Mouse (Mus musculus): ENCODE measurements around the gene Cyp2d10. TPM values are rescaled to one million over a fixed set of nuclear protein-coding genes. Genes with fewer than 3 reads are reported as not detected.
"Not testable (repeated sequence)": the region's sequence is repeated elsewhere in the genome, so short reads cannot be mapped to it uniquely, and the experiment has no call there.

Cyp2d10 gene
- total RNA-seq, 2 experiments from 2014 or later: 0.32 TPM; not detected in 1

DNA sequence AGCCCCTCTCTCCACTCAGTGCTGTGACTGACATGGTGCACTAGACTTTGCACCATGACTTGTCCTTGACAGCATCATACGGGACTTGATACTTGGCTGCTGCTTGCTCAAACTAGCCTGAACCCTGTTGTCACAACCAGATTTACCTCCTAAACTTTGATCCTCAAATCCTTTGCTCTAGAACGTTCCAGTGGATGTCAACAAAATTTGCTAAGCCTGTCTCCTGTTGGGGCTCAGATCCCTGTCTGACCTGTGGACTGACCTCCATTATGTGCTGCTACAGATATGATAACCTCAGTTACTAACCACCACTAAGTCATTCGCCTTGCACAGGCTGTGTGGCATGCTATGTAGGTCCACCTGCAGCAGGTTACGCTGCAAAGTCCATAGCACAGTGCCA is 15.9 kb upstream of the Cyp2d10 start:
- Histone ChIP-seq H3K4me3 (no peak overlapping the region), H3K27ac (no peak overlapping the region)
- TF ChIP-seq CTCF (conservative IDR thresholded peaks at IDR 0.05): no peak
- no peak for DNase-seq (ENCODE audit: low spot score in 2 of 2)

DNA sequence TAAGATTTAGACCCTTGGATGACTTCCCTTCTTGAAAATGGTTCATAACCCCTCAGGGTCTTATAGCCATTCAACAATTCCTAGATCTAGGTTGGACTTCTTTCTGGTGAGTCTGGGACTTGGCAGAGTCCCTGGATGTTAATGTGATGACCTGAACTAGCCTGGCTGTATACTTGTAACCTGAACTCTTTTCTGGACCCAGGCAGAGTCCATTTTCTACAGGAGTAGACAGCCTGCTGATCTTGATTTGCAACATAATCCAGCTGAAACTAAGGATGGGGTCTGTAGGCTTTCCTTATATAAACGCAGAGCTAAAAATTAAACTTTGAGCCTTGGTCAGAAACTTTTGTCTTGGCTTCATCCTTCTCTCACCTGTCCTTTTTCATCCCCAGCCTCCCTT is 11.6 kb upstream of the Cyp2d10 start:
- no peak for DNase-seq (ENCODE audit: low spot score in 2 of 2)
- Histone ChIP-seq H3K4me3 (no peak overlapping the region), H3K27ac (no peak overlapping the region)
- TF ChIP-seq CTCF (conservative IDR thresholded peaks at IDR 0.05): no peak

DNA sequence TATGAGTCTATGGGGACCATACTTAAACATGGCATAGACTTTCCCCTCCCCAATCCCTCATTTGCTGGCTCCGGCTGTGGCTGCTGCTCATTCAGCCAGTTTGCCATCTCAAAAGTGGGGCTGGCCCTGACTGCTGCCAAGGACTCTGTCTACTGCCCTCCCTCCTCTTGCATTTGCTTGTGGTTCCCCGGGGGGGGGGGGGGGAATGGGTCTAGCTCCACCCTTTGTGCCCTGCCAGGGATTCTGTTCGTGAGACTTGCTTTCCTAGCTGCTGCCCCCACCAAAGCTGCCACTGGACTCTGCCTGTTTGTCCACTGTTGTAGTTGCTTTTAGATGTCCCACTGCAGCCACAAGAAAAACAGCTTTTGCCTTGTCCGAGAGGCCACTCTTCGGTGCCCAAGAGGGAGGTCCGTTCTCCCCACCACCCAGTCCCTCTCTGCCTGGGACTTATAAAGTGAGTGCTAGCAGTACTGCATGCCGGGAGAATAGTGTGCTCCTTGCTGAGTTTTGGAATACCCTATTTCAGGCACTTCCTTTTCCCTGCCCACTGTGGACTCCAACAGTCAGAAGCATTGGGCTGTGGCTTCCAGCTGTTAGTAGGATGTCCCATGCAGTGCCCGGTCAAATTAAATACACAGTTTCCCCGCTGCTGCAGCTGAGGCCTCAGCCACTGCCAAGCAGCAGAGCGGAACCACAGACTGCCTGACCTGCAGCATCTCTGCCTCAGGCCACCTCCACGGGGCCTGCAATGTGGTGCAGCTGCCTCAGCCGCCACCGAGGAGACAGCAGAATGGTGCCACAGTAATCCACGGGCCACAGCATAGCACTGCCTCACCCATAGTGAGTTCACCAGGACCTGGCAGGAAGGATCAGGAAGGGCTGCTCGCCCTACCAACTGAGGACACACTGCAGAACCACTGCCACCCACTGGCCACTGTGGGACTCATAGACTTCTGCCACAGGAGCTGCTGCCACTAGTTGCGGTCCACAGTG is 10.1 kb upstream of the Cyp2d10 start:
- peak; percentile 92 for TF ChIP-seq CTCF (conservative IDR thresholded peaks at IDR 0.05)
- peak; percentile 82 to 87 for DNase-seq (ENCODE audit: low spot score in 2 of 2)
- H3K27ac ChIP-seq: peak overlapping the region; percentile 86
- peak overlapping the region; percentile 46 for H3K4me3 ChIP-seq

DNA sequence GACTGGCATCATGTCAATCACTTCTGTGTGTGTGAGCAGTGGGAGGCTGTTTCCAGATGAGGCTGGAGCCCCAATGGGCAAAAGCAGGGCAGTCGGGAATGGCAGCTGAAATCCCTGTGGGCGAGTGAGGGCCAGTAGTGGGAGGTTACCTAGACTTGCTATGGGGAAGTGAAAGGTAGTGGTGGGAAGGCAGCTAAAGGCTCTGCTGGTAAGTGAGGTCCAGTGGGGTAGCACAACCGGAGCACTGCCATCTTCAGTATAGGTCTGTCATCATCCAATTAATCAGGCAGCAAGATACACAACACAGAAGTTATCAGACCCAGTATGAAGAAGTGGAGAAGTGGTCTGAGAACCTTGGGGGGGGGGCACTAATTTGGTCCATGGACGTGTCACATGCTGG is 541 bp upstream of the Cyp2d10 start:
- no peak overlapping the region for H3K27ac ChIP-seq
- TF ChIP-seq CTCF (conservative IDR thresholded peaks at IDR 0.05): no peak
- DNase-seq (ENCODE audit: low spot score in 2 of 2): no peak

DNA sequence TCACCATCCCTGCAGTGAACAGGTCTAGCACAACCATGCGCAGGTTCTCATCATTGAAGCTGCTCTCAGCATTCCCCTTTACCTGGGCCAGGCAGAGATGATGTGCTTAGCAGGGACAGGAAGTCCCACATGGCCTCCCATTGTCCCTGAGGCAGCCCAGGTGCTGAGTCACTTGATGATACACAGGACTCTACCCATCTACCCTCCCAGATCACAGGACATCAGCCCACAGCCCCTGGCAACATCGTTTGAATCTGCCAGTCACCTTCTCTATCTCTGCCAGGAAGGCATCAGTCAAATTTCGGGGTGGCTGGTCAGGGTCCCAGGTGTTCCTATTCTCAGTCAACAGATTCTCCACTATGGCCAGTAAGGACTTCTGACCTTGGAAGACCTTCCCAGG is 2.8 kb downstream of the Cyp2d10 start:
- TF ChIP-seq CTCF (conservative IDR thresholded peaks at IDR 0.05): no peak
- DNase-seq (ENCODE audit: low spot score in 2 of 2): no peak
- Histone ChIP-seq H3K4me3 (no peak overlapping the region), H3K27ac (no peak overlapping the region)

More for the DNA sequence above, 541 bp upstream of the Cyp2d10 start:
- no peak overlapping the region for H3K4me3 ChIP-seq

DNA sequence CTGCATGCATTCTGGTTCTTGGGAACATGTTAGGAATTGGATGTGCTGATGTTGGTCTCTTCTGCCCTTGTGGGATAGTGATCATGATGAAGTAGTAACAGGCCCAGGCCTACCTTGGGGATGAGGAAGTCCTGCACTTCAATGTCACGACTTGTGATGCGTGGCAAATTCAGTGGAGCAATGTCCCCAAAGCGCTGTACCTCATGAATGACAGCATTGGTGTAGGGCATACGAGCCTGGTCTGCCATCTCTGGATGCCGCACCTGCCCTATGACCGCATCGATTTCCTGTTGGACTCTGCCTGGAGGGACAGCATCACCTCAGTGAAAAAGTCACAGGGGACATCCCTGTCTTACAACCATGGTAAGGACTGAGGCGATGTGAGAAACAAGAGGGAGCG is 3.4 kb downstream of the Cyp2d10 start:
- DNase-seq (ENCODE audit: low spot score in 2 of 2): no peak
- H3K27ac ChIP-seq: no peak overlapping the region
- no peak overlapping the region for H3K4me3 ChIP-seq
- no peak for TF ChIP-seq CTCF (conservative IDR thresholded peaks at IDR 0.05)

DNA sequence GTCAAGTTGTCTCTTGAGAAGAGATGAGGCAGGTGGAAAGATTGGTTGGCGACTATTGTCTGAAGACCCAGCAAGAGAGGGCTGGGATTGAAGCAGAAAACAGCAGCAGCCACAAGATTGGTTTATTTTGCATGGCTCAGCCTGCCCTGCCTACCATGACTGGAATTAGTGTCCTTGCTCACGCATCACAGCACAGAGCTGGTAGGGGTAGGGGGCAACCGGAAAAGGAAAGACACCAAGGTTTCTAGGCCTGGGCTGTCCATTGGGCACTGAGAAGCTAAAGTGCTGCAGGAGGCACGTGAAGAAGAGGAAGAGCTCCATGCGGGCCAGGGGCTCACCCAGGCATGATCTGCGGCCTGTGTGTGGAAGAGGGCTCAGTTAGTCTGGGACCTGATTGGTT is 4.3 kb downstream of the Cyp2d10 start:
- no peak for DNase-seq (ENCODE audit: low spot score in 2 of 2)
- no peak for TF ChIP-seq CTCF (conservative IDR thresholded peaks at IDR 0.05)
- Histone ChIP-seq H3K4me3 (no peak overlapping the region), H3K27ac (no peak overlapping the region)

DNA sequence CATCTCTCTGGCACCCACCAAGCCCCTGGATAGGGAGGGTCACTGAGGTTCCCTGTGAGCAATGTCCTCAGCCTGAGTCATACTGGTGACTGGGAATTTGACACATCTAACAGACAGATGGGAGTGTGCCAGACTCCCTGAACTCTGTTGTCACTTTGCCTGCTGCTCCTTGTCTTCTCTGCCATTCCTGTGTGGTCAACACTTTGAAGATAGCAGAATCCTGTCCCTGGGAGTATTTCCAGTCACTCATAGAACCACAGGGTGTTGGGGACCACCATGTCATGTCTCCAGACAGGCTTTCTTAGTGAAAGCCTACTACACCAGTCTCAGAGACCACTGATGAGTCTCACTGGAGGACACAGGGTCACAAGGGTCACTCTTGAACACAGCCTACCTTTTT is 4.9 kb downstream of the Cyp2d10 start:
- Histone ChIP-seq H3K4me3 (no peak overlapping the region), H3K27ac (no peak overlapping the region)
- no peak for TF ChIP-seq CTCF (conservative IDR thresholded peaks at IDR 0.05)
- DNase-seq (ENCODE audit: low spot score in 2 of 2): no peak

DNA sequence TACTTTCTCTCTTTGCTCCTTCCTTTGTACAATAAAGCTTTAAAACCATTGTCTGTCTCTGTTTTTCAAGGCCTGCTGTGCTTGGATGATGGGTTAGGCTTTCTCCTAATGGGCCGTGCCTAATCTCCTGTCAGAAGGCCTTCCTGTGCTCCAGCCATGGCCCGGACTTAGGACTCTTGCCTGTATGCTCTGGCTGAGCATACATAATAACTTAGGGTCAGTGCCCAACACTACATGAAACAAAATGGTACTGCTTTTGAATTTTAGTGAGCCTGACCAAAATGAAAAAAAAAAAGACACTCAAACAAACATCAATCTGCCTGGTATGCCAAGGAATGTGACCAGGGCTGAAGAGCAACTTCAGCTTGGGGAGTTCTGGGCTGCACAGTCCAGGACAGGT is 5.5 kb downstream of the Cyp2d10 start:
- no peak for DNase-seq (ENCODE audit: low spot score in 2 of 2)
- H3K4me3 ChIP-seq: no peak overlapping the region
- H3K27ac ChIP-seq: no peak overlapping the region
- no peak for TF ChIP-seq CTCF (conservative IDR thresholded peaks at IDR 0.05)

DNA sequence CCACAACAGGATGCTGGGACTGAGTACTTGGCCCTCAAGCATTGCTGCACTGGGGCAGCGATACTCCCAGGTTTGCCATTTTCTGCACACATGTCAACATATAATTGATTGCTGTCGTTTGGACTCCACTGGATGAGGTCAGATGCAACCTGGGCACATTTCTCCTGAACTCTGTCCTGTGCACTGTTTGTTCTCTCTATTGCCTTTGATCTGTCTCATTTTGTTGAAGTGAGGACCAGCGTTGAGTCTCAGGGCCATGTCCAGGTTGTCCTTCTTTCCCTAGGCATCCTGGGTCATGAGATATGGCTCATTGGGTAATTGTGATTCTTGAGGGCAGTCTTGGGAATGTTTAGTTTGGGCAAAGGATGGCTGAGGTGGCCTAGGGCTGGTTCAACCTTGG is 11.0 kb downstream of the Cyp2d10 start:
- not testable (repeated sequence) for H3K4me3 ChIP-seq; DNase-seq (ENCODE audit: low spot score in 2 of 2); H3K27ac ChIP-seq

DNA sequence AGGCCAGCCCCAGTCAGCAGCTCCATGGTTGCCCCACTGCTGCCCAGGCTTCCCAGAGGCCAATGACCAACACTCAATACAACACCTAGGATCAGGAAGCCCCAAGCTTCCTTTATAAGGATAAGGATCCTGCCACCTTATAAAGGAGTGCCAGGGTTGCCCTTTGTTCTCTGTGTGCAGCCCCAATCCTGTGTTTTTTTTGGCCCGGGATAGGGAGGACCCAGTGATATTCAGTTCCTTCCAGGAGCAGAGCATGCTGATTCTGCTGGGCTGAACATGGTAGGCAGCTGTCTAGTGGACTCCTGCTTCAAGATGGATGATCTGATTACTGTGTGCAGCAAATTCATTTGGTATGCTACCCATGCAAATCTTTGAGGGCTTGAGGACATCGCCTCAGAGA is 13.1 kb downstream of the Cyp2d10 start, which contains the start of gene Cyp2d11:
Cyp2d11 (minus strand) TSS at position 101 of the 400 bp plus-strand sequence.
- not testable (repeated sequence) for DNase-seq (ENCODE audit: low spot score in 2 of 2); H3K27ac ChIP-seq; H3K4me3 ChIP-seq

DNA sequence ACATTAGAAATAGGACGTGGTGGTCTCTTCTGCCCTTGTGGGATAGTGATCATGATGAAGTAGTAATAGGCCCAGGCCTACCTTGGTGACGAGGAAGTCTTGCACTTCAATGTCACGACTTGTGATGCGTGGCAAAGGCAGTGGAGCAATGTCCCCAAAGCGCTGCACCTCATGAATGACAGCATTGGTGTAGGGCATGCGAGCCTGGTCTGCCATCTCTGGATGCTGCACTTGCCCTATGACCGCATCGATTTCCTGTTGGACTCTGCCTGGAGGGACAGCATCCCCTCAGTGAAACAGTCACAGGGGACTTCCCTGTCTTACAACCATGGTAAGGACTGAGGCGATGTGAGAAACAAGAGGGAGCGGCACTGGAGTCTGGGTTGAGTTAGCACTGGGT is 17.1 kb downstream of the Cyp2d10 start:
- not testable (repeated sequence) for DNase-seq (ENCODE audit: low spot score in 2 of 2); H3K4me3 ChIP-seq; H3K27ac ChIP-seq

DNA sequence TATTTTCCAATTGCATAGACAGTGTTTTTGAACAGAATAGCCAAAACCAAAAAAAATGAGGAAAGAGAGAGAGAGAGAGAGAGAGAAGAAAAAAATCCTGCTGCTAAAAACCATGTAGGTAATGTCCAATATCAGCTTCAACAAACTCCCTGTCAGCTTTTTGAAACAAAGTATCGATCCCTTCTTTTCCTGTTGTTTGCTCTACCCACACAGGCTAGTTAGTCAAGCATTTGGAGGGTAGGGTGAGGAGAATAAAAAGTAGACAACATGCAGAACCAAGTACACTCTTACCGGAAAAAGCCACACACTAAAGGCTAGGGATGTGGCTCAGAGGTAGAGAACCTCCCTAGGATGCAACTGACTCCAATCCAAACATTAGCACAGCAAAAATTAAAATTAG is 21.3 kb downstream of the Cyp2d10 start:
- no peak overlapping the region for H3K27ac ChIP-seq
- DNase-seq (ENCODE audit: low spot score in 2 of 2): no peak
- H3K4me3 ChIP-seq: no peak overlapping the region
- TF ChIP-seq CTCF (conservative IDR thresholded peaks at IDR 0.05): no peak

DNA sequence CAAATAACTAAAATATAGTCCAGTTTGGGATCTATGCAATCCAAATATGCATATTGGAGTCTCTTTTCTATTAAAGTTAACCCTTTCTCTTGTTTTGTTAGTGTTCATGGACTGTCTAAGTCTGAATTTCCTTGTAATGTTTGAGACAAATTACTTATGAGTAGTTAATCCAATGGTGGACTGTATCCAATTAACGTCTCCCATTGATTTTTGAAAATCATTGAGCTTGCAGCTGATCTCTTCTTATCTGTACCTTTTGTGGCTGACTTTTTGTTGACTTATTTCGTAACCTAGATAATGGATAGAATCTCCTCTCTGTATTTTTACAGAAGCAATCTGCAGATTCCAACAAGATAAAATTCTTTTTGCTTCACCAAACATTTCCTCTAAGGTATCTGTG is 24.6 kb downstream of the Cyp2d10 start:
- H3K4me3 ChIP-seq: no peak overlapping the region
- no peak for TF ChIP-seq CTCF (conservative IDR thresholded peaks at IDR 0.05)
- no peak for DNase-seq (ENCODE audit: low spot score in 2 of 2)
- H3K27ac ChIP-seq: peak overlapping the region; percentile 83; the same call in 1 of the 2 replicates

Measured in layer of hippocampus, adult 2 months (tissue).